In the genomic region with DNA sequence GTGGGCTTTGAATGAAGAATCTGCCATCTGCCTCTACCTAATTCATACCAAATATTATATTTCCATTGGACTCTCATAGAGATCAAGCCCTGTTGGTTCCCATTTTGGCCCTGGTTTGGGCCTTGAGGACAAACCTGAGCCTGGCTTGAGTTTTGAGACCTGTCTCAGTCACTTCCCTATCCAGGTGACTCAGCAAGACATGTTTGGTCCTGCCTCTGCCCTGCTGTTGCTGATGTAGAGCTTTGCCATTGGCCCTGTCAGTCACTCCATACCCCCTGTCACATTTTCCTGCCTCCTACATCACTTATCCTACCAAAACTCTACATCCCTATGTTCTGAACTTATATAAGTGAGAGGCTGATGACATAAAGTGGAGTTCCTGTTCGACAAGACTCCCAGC, we compare ENCODE assay signal across 22 mouse cellular contexts.
DNase-seq lines count a peak whose midpoint lies in the region; TF ChIP-seq lines count a peak whose summit lies in the region.
"Had no signal": no experiment of that assay in that cellular context is flagged by ENCODE, and none has a peak within 500 bp of the region (broad histone marks: within the 10 kb centered on the region; RNA-seq: fewer than 3 reads in every experiment).

No protein-coding gene starts in this region.

- H3K27me3 ChIP-seq in MEL (ENCODE audit: control insufficient read depth in 1 of 2, insufficient read depth in 2 of 2, low read length in 2 of 2), result no peaks in the 10 kb centered on the region
- H3K27me3 ChIP-seq in limb, embryonic 10.5 days (ENCODE audit: low read depth, poor library complexity, severe bottlenecking), result no peaks in the 10 kb centered on the region
- H3K27me3 ChIP-seq: embryonic facial prominence, embryonic 12.5 days; forebrain, embryonic 13.5 days; forebrain, embryonic 15.5 days; Patski had no signal

- no peak for TF ChIP-seq RAD21 in MEL (IDR thresholded peaks at IDR 0.05; ENCODE audit: low read depth, low read length)

- no peaks in the 10 kb centered on the region for H3K79me2 ChIP-seq in MEL (ENCODE audit: control insufficient read depth, insufficient read depth, low read length, poor library complexity)

- TF ChIP-seq EP300 in MEL (IDR thresholded peaks at IDR 0.05; ENCODE audit: low read depth in 1 of 2, low read length in 2 of 2), result no peak

- no peaks in the 10 kb centered on the region for H3K36me3 ChIP-seq in MEL (ENCODE audit: control insufficient read depth in 1 of 2, insufficient read depth in 2 of 2, low read length in 2 of 2)
- no peaks in the 10 kb centered on the region for H3K36me3 ChIP-seq in limb, embryonic 10.5 days
- H3K36me3 ChIP-seq: embryonic facial prominence, embryonic 10.5 days; embryonic facial prominence, embryonic 12.5 days; forebrain, embryonic 15.5 days; G1E had no signal

- H3K27ac ChIP-seq in MEL (ENCODE audit: control insufficient read depth, low read depth, low read length), result no peak overlapping the region
- no peak overlapping the region for H3K27ac ChIP-seq in limb, embryonic 10.5 days
- H3K27ac ChIP-seq: embryonic facial prominence, embryonic 10.5 days; embryonic facial prominence, embryonic 12.5 days; forebrain, embryonic 13.5 days; forebrain, embryonic 15.5 days had no signal

- no peaks in the 10 kb centered on the region for H3K9me3 ChIP-seq in MEL (replicated peaks; ENCODE audit: insufficient read depth, low read length)
- no peaks in the 10 kb centered on the region for H3K9me3 ChIP-seq in limb, embryonic 10.5 days (replicated peaks)
- H3K9me3 ChIP-seq: embryonic facial prominence, embryonic 10.5 days; embryonic facial prominence, embryonic 12.5 days; forebrain, embryonic 13.5 days; forebrain, embryonic 15.5 days; G1E had no signal

- no peak for TF ChIP-seq POLR2A in MEL (IDR thresholded peaks at IDR 0.05; ENCODE audit: control insufficient read depth in 1 of 2, insufficient read depth in 1 of 2, low read depth in 1 of 2, low read length in 2 of 2, poor library complexity in 1 of 2)

- no peak overlapping the region for H3K4me3 ChIP-seq in MEL (ENCODE audit: control insufficient read depth in 1 of 2, insufficient read depth in 1 of 2, low read depth in 2 of 2, low read length in 2 of 2)
- no peak overlapping the region for H3K4me3 ChIP-seq in limb, embryonic 10.5 days
- H3K4me3 ChIP-seq: embryonic facial prominence, embryonic 10.5 days; embryonic facial prominence, embryonic 12.5 days; forebrain, embryonic 13.5 days; forebrain, embryonic 15.5 days had no signal

- no peak overlapping the region for H3K9ac ChIP-seq in MEL (ENCODE audit: control insufficient read depth, low read depth, low read length, poor library complexity, severe bottlenecking)
- H3K9ac ChIP-seq: embryonic facial prominence, embryonic 12.5 days; forebrain, embryonic 13.5 days; forebrain, embryonic 15.5 days; forebrain, postnatal 0 days had no signal

- H3K4me1 ChIP-seq in MEL (ENCODE audit: control insufficient read depth in 1 of 2, insufficient read depth in 2 of 2, low read length in 2 of 2), result no peaks in the 10 kb centered on the region
- H3K4me1 ChIP-seq in limb, embryonic 10.5 days, result no peaks in the 10 kb centered on the region
- H3K4me1 ChIP-seq: embryonic facial prominence, embryonic 10.5 days; embryonic facial prominence, embryonic 12.5 days; forebrain, embryonic 13.5 days; forebrain, embryonic 15.5 days had no signal

- no peak for TF ChIP-seq CTCF in MEL (IDR thresholded peaks at IDR 0.05 in 2 of 3, conservative IDR thresholded peaks at IDR 0.05 in 1 of 3; ENCODE audit: control insufficient read depth in 1 of 3, insufficient read depth in 1 of 3, low read depth in 2 of 3, low read length in 3 of 3, poor library complexity in 1 of 3, severe bottlenecking in 1 of 3)

- DNase-seq in 3134 (ENCODE audit: extremely low read depth, insufficient read length, low spot score) (peak; percentile 18), 3T3-L1 (ENCODE audit: low read depth, low spot score) (peak; percentile 6), A20 (ENCODE audit: low read depth, low spot score) (peak; percentile 5), MEL (ENCODE audit: low read depth, low spot score) (peak; percentile 27)
- no peak for DNase-seq in limb, embryonic 10.5 days (ENCODE audit: low spot score)
- no peak for DNase-seq in spleen, postnatal 4 days (ENCODE audit: low spot score in 2 of 2)
- no peak for DNase-seq in lung, postnatal 10 days
- DNase-seq: adrenal gland, adult 8-10 months; adrenal gland, postnatal 14 days; adrenal gland, postnatal 36 days; cerebellum, adult 11-12 months; cerebellum, adult 2 months; cerebellum, adult 9-10 months; cerebellum, postnatal 10 days; cerebellum, postnatal 25 days; forebrain, postnatal 0 days had no signal

- WGBS in limb, embryonic 10.5 days, result 89% methylated on average over 1 of the region's 1 CpGs

TF ChIP-seq in MEL, 35 proteins besides CTCF, POLR2A, EP300 and RAD21:
- TF ChIP-seq POLR2AphosphoS2 (IDR thresholded peaks at IDR 0.05; ENCODE audit: low read length) (no peak), USF1 (IDR thresholded peaks at IDR 0.05; ENCODE audit: low read depth, low read length) (no peak), NELFE (IDR thresholded peaks at IDR 0.05; ENCODE audit: low read depth, low read length) (no peak), GABPA (IDR thresholded peaks at IDR 0.05; ENCODE audit: low read depth, low read length) (no peak), MEF2A (IDR thresholded peaks at IDR 0.05; ENCODE audit: extremely low read depth, insufficient replicate concordance, low read depth, low read length, poor library complexity, severe bottlenecking) (no peak), ZMIZ1 (IDR thresholded peaks at IDR 0.05; ENCODE audit: low read depth, low read length) (no peak), RCOR1 (IDR thresholded peaks at IDR 0.05; ENCODE audit: low read depth, low read length) (no peak), MAX (IDR thresholded peaks at IDR 0.05; ENCODE audit: low read length) (no peak), MYB (IDR thresholded peaks at IDR 0.05; ENCODE audit: low read depth, low read length) (no peak), ZC3H11A (IDR thresholded peaks at IDR 0.05; ENCODE audit: low read depth, low read length) (no peak), ZKSCAN1 (IDR thresholded peaks at IDR 0.05; ENCODE audit: low read depth, low read length) (no peak), ETS1 (IDR thresholded peaks at IDR 0.05; ENCODE audit: low read depth, low read length) (no peak), E2F4 (IDR thresholded peaks at IDR 0.05; ENCODE audit: borderline replicate concordance, low read depth, low read length) (no peak), ZNF384 (IDR thresholded peaks at IDR 0.05; ENCODE audit: low read depth, low read length) (no peak), TBP (IDR thresholded peaks at IDR 0.05; ENCODE audit: low read depth, low read length) (no peak), MAZ (IDR thresholded peaks at IDR 0.05; ENCODE audit: low read depth, low read length) (no peak), TCF12 (IDR thresholded peaks at IDR 0.05; ENCODE audit: low read depth, low read length) (no peak), MYC (IDR thresholded peaks at IDR 0.05; ENCODE audit: low read depth, low read length) (no peak), MXI1 (IDR thresholded peaks at IDR 0.05; ENCODE audit: low read depth, low read length) (no peak)
TF ChIP-seq in MEL: peak in this region for 0.

Comparison
In these comparisons a context has a peak if more than half of its experiments do, and no peak if none do; other contexts are left out.
1. DNase-seq: peak in 3134 (single experiment), 3T3-L1 (single experiment), A20 (single experiment) and MEL (single experiment); none in limb, embryonic 10.5 days (single experiment), spleen, postnatal 4 days (0 of 2) and lung, postnatal 10 days (single experiment).